In genomic region chr1:180767541-180768333, GRCm38 (mm10) we compare ENCODE assay signal across 8 mouse cellular contexts. TPM values are rescaled to one million over a fixed set of nuclear protein-coding genes. Genes with fewer than 3 reads are reported as not detected.
DNase-seq lines count a peak whose midpoint lies in the region; ATAC-seq lines count a peak whose summit lies in the region.

No protein-coding gene starts in this region.

- no peak for DNase-seq in kidney, postnatal 14 days
- peak; percentile 58 for DNase-seq in MN1 (ENCODE audit: low spot score)
- DNase-seq in left cerebral cortex, adult 11 months (ENCODE audit: low spot score), result no peak
- no peak for DNase-seq in ovary, postnatal 10 days (ENCODE audit: low spot score)

- peak overlapping the region; percentile 49 for H3K4me3 ChIP-seq in kidney, embryonic 16.5 days (ENCODE audit: low read length)
- H3K4me3 ChIP-seq in forebrain, embryonic 12.5 days (replicated peaks), result peak overlapping the region; percentile 52
- peak overlapping the region; percentile 53 for H3K4me3 ChIP-seq in limb, embryonic 13.5 days
- H3K4me3 ChIP-seq in neural tube, embryonic 15.5 days (replicated peaks), result peak overlapping the region; percentile 43

- 8% methylated on average over 10 of the region's 10 CpGs for WGBS in kidney, embryonic 16.5 days
- 14% methylated on average over 10 of the region's 10 CpGs for WGBS in forebrain, embryonic 12.5 days
- WGBS in limb, embryonic 13.5 days, result 18% methylated on average over 10 of the region's 10 CpGs
- WGBS in neural tube, embryonic 15.5 days, result 17% methylated on average over 10 of the region's 10 CpGs

- H3K27me3 ChIP-seq in kidney, embryonic 16.5 days (ENCODE audit: insufficient read depth, low read length), result no peaks in the 10 kb centered on the region
- peaks cover 11% of the 10 kb centered on the region for H3K27me3 ChIP-seq in forebrain, embryonic 12.5 days
- H3K27me3 ChIP-seq in limb, embryonic 13.5 days, result no peaks in the 10 kb centered on the region
- no peaks in the 10 kb centered on the region; the same call in 1 of the 2 replicates for H3K27me3 ChIP-seq in neural tube, embryonic 15.5 days (replicated peaks)

- peak overlapping the region; percentile 65 for H3K9ac ChIP-seq in kidney, embryonic 16.5 days (replicated peaks; ENCODE audit: low read length)
- peak overlapping the region; percentile 70 for H3K9ac ChIP-seq in forebrain, embryonic 12.5 days
- peak overlapping the region; percentile 76 for H3K9ac ChIP-seq in limb, embryonic 13.5 days
- peak overlapping the region; percentile 46 for H3K9ac ChIP-seq in neural tube, embryonic 15.5 days (replicated peaks)

- H3K27ac ChIP-seq in kidney, embryonic 16.5 days (ENCODE audit: low read length), result peak overlapping the region; percentile 76
- H3K27ac ChIP-seq in forebrain, embryonic 12.5 days, result peak overlapping the region; percentile 65
- H3K27ac ChIP-seq in limb, embryonic 13.5 days, result peak overlapping the region; percentile 61
- peak overlapping the region; percentile 74 for H3K27ac ChIP-seq in neural tube, embryonic 15.5 days (replicated peaks)

- H3K4me2 ChIP-seq in kidney, embryonic 16.5 days (replicated peaks; ENCODE audit: low read depth, low read length), result peak overlapping the region; percentile 86
- H3K4me2 ChIP-seq in forebrain, embryonic 12.5 days, result peak overlapping the region; percentile 77
- peak overlapping the region; percentile 77 for H3K4me2 ChIP-seq in limb, embryonic 13.5 days (replicated peaks)
- peak overlapping the region; percentile 68 for H3K4me2 ChIP-seq in neural tube, embryonic 15.5 days

- peak; percentile 52 for ATAC-seq in kidney, embryonic 16.5 days (ENCODE audit: low FRiP score, low TSS enrichment)
- ATAC-seq in forebrain, embryonic 12.5 days (ENCODE audit: low FRiP score), result peak; percentile 19
- 0 out of 2 replicates have a peak, but pooled peaks have one; percentile 4 for ATAC-seq in limb, embryonic 13.5 days (ENCODE audit: low FRiP score, low read depth)
- peak; percentile 10; the same call in 1 of the 2 replicates for ATAC-seq in neural tube, embryonic 15.5 days (ENCODE audit: low FRiP score)

- H3K4me1 ChIP-seq in kidney, embryonic 16.5 days (ENCODE audit: insufficient read depth, low read length), result peaks cover 25% of the 10 kb centered on the region
- H3K4me1 ChIP-seq in forebrain, embryonic 12.5 days, result peaks cover 25% of the 10 kb centered on the region
- H3K4me1 ChIP-seq in limb, embryonic 13.5 days, result peaks cover 19% of the 10 kb centered on the region
- H3K4me1 ChIP-seq in neural tube, embryonic 15.5 days, result peaks cover 24% of the 10 kb centered on the region

- no peaks in the 10 kb centered on the region for H3K9me3 ChIP-seq in kidney, embryonic 16.5 days (ENCODE audit: low read length)
- no peaks in the 10 kb centered on the region for H3K9me3 ChIP-seq in forebrain, embryonic 12.5 days
- no peaks in the 10 kb centered on the region for H3K9me3 ChIP-seq in limb, embryonic 13.5 days
- H3K9me3 ChIP-seq in neural tube, embryonic 15.5 days (replicated peaks), result no peaks in the 10 kb centered on the region

- H3K36me3 ChIP-seq in kidney, embryonic 16.5 days (ENCODE audit: insufficient read depth, low read length), result no peaks in the 10 kb centered on the region
- no peaks in the 10 kb centered on the region for H3K36me3 ChIP-seq in forebrain, embryonic 12.5 days (replicated peaks)
- H3K36me3 ChIP-seq in limb, embryonic 13.5 days, result no peaks in the 10 kb centered on the region
- H3K36me3 ChIP-seq in neural tube, embryonic 15.5 days, result no peaks in the 10 kb centered on the region

RNA-seq across cellular contexts. Expression of gene Acbd3, which starts 41.9 kb away (rescaled TPM):
- polyA plus RNA-seq in kidney, embryonic 16.5 days (2015; fragmentation: Nextera tagmentation; extraction: Ambion mirVana), result 22.7 and 23.3 TPM in 2 replicates
- 22.5 and 23.7 TPM in 2 replicates for polyA plus RNA-seq in forebrain, embryonic 12.5 days (2016; fragmentation: Nextera tagmentation; extraction: Ambion mirVana)
- 25.0 and 25.4 TPM in 2 replicates for polyA plus RNA-seq in limb, embryonic 13.5 days (2015; fragmentation: Nextera tagmentation; extraction: Ambion mirVana)
- 23.5 and 24.4 TPM in 2 replicates for polyA plus RNA-seq in neural tube, embryonic 15.5 days (2015; fragmentation: Nextera tagmentation; extraction: Ambion mirVana)

RNA-seq across cellular contexts. Expression of gene H3f3a, which starts 46.0 kb away (rescaled TPM):
- polyA plus RNA-seq in kidney, embryonic 16.5 days (2015; fragmentation: Nextera tagmentation; extraction: Ambion mirVana), result 2,516 and 2,589 TPM in 2 replicates
- polyA plus RNA-seq in forebrain, embryonic 12.5 days (2016; fragmentation: Nextera tagmentation; extraction: Ambion mirVana), result 3,507 and 3,679 TPM in 2 replicates
- polyA plus RNA-seq in limb, embryonic 13.5 days (2015; fragmentation: Nextera tagmentation; extraction: Ambion mirVana), result 3,132 and 3,199 TPM in 2 replicates
- polyA plus RNA-seq in neural tube, embryonic 15.5 days (2015; fragmentation: Nextera tagmentation; extraction: Ambion mirVana), result 2,562 and 2,745 TPM in 2 replicates
